Mouse (Mus musculus) layer of hippocampus, adult 9-10 months (tissue): Measurements from ENCODE around the gene BC030870.

Experiments used
- DNase-seq: peaks from one replicate; pipeline ENCODE4 v3.0.0; 2022; ENCODE audit warnings: low spot score

The BC030870 gene

GRCm38 (mm10) chr8:65129199-65129788, at the start of gene BC030870:
Gene BC030870, minus strand, starts transcription at chr8:65129563.
- DNase-seq: no peak

- no peak for DNase-seq
These were observed 45.5 kb upstream of the BC030870 start for GRCm38 (mm10) chr8:65174746-65175476.

- no peak for DNase-seq
These were observed 39.8 kb upstream of the BC030870 start for GRCm38 (mm10) chr8:65169184-65169583.

GRCm38 (mm10) chr8:65160676-65161075, 31.3 kb upstream of the BC030870 start:
- peak; percentile 40 for DNase-seq

- DNase-seq: no peak
These were observed 29.9 kb upstream of the BC030870 start for GRCm38 (mm10) chr8:65159096-65159748.

- no peak for DNase-seq
These were observed 28.5 kb upstream of the BC030870 start for GRCm38 (mm10) chr8:65157901-65158300.

GRCm38 (mm10) chr8:65138830-65139466, 9.6 kb upstream of the BC030870 start:
- no peak for DNase-seq

- DNase-seq: no peak
These were observed 2.9 kb downstream of the BC030870 start for GRCm38 (mm10) chr8:65126454-65126853.

- DNase-seq: no peak
These were observed 3.3 kb downstream of the BC030870 start for GRCm38 (mm10) chr8:65126014-65126413.

- no peak for DNase-seq
These were observed 17.3 kb downstream of the BC030870 start for GRCm38 (mm10) chr8:65112092-65112491.

GRCm38 (mm10) chr8:65110285-65110691, 19.1 kb downstream of the BC030870 start:
- peak; percentile 32 for DNase-seq

GRCm38 (mm10) chr8:65108936-65109335, 20.4 kb downstream of the BC030870 start:
- no peak for DNase-seq

- DNase-seq: no peak
These were observed 21.2 kb downstream of the BC030870 start for GRCm38 (mm10) chr8:65107936-65108718.

- DNase-seq: no peak
These were observed 25.3 kb downstream of the BC030870 start for GRCm38 (mm10) chr8:65104041-65104440.

GRCm38 (mm10) chr8:65103632-65104031, 25.7 kb downstream of the BC030870 start:
- no peak for DNase-seq

- no peak for DNase-seq
These were observed 29.6 kb downstream of the BC030870 start for GRCm38 (mm10) chr8:65099735-65100134.

- DNase-seq: no peak
These were observed 31.5 kb downstream of the BC030870 start for GRCm38 (mm10) chr8:65097760-65098415.

GRCm38 (mm10) chr8:65089781-65090180, 39.6 kb downstream of the BC030870 start:
- no peak for DNase-seq

- DNase-seq: no peak
These were observed 41.2 kb downstream of the BC030870 start for GRCm38 (mm10) chr8:65088120-65088519.

GRCm38 (mm10) chr8:65087711-65088110, 41.7 kb downstream of the BC030870 start:
- no peak for DNase-seq

- no peak for DNase-seq
These were observed 43.7 kb downstream of the BC030870 start for GRCm38 (mm10) chr8:65085680-65086079.
